Mouse (Mus musculus) midbrain, embryonic 11.5 days (tissue): Measurements from ENCODE around the gene Exosc9. TPM values are rescaled to one million over a fixed set of nuclear protein-coding genes. Genes with fewer than 3 reads are reported as not detected.

Experiments
- polyA plus RNA-seq: library from polyadenylated mRNA; unstranded; fragments of >200 nt; fragmentation: Nextera tagmentation; extraction: Ambion mirVana; gene quantifications from 2 replicates; pipeline ENCODE4 v1.2.1, GENCODE M21; 2014

The Exosc9 gene
- polyA plus RNA-seq, 1 experiment from 2014 or later = 110 TPM

Other genes starting within 250 kb of the Exosc9 start
- 93.7 and 98.4 TPM in 2 replicates for gene Anxa5, start 76.7 kb upstream of the Exosc9 start, polyA plus RNA-seq
- 0.40 TPM in 1 of 2 replicates, not detected in the other for gene 1810062G17Rik, start 76.7 kb upstream of the Exosc9 start, polyA plus RNA-seq
- 1.3 TPM in 2 replicates for gene Gm11549, start 30.8 kb upstream of the Exosc9 start, polyA plus RNA-seq
- 311 and 320 TPM in 2 replicates for gene Ccna2, start 19.5 kb downstream of the Exosc9 start, polyA plus RNA-seq
- gene Bbs7, start 60.9 kb downstream of the Exosc9 start, polyA plus RNA-seq = 22.1 and 25.9 TPM in 2 replicates
- gene Trpc3, start 137.6 kb downstream of the Exosc9 start, polyA plus RNA-seq = 4.3 and 4.5 TPM in 2 replicates